Mouse (Mus musculus): Measurements from ENCODE around the gene Ccne1. TPM values are rescaled to one million over a fixed set of nuclear protein-coding genes. Genes with fewer than 3 reads are reported as not detected.

The Ccne1 gene
- polyA plus RNA-seq, 1 experiment from 2014 or later, result 94.9 TPM

- Histone ChIP-seq H3K27ac (0 out of 2 replicates have a peak overlapping the region, but pooled peaks have one; percentile 29), H3K36me3 (no peaks in the 10 kb centered on the region), H3K4me1 (peaks cover 41% of the 10 kb centered on the region), H3K9me3 (no peaks in the 10 kb centered on the region), H3K4me3 (no peak overlapping the region), H3K27me3 (ENCODE audit: insufficient read depth, poor library complexity, severe bottlenecking) (no peaks in the 10 kb centered on the region)
- DNase-seq (ENCODE audit: low spot score), result no peak
- WGBS, result 80% methylated on average over 8 of the region's 8 CpGs
These were observed 19.5 kb downstream of the Ccne1 start for GRCm38 (mm10) chr7:38087856-38088255.

DNA sequence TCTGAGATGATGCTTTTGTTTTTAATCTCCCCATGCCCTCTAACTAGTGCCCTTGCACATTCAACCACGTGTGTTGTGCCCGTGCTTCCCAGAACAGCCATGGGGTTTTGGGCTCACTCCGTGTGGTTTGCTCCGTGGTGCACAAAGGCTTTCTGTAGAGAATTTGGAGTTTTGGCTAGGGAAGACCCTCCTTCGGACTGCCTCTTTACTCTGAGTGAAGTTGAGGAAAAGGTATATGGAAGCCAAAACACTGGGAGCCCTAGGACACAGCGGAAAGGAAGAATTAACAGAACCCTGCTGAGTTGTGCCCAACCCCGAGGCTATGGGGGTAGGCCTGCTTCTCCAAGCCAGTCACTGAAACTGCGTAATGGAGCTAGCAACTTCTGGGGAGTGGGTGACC is 20.9 kb downstream of the Ccne1 start:
- 39% methylated on average over 8 of the region's 8 CpGs for WGBS
- no peaks in the 10 kb centered on the region for H3K27me3 ChIP-seq (ENCODE audit: insufficient read depth, poor library complexity, severe bottlenecking)
- no peak for DNase-seq (ENCODE audit: low spot score)
- peaks cover 41% of the 10 kb centered on the region for H3K4me1 ChIP-seq
- no peaks in the 10 kb centered on the region for H3K9me3 ChIP-seq
- 0 out of 2 replicates have a peak overlapping the region, but pooled peaks have one; percentile 42 for H3K27ac ChIP-seq
- no peak overlapping the region for H3K4me3 ChIP-seq
- no peaks in the 10 kb centered on the region for H3K36me3 ChIP-seq

DNA sequence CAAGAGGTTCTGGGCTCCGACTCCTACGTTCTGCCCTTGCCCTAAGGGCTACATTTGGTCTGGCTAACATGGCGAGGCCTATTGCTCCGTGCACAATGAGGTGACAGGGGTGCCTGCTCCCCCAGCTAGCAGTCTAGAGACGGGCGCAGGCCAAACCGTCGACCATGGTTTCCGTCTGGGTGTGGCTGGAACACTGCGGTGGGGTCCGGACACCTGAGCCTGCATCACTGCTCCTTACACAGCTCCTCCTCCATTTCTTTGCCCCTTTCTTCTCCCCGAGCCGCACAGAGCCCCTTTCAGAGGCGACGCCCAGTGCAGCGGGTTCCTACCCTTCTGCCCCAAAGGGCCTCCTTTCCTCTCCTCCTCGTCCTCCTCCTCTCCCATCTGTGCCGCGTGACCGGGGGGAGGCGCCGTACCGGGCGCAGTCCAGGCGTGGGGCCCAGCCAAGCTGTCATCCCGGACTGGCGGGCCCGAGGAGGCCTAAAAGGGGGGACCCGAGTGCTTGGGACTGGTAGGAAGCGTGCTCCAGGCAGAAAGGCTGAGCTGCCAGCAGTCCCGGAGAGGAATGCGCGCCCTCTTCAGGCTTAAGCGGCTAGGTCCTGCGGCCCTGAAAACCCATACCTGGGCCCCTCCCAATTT is 21.6 kb downstream of the Ccne1 start:
- H3K36me3 ChIP-seq, result no peaks in the 10 kb centered on the region
- no peaks in the 10 kb centered on the region for H3K27me3 ChIP-seq (ENCODE audit: insufficient read depth, poor library complexity, severe bottlenecking)
- H3K27ac ChIP-seq, result peak overlapping the region; percentile 84; the same call in 1 of the 2 replicates
- 2% methylated on average over 35 of the region's 35 CpGs for WGBS
- DNase-seq (ENCODE audit: low spot score), result peak; percentile 88
- peaks cover 41% of the 10 kb centered on the region for H3K4me1 ChIP-seq
- H3K4me3 ChIP-seq, result peak overlapping the region; percentile 61
- H3K9me3 ChIP-seq, result no peaks in the 10 kb centered on the region

DNA sequence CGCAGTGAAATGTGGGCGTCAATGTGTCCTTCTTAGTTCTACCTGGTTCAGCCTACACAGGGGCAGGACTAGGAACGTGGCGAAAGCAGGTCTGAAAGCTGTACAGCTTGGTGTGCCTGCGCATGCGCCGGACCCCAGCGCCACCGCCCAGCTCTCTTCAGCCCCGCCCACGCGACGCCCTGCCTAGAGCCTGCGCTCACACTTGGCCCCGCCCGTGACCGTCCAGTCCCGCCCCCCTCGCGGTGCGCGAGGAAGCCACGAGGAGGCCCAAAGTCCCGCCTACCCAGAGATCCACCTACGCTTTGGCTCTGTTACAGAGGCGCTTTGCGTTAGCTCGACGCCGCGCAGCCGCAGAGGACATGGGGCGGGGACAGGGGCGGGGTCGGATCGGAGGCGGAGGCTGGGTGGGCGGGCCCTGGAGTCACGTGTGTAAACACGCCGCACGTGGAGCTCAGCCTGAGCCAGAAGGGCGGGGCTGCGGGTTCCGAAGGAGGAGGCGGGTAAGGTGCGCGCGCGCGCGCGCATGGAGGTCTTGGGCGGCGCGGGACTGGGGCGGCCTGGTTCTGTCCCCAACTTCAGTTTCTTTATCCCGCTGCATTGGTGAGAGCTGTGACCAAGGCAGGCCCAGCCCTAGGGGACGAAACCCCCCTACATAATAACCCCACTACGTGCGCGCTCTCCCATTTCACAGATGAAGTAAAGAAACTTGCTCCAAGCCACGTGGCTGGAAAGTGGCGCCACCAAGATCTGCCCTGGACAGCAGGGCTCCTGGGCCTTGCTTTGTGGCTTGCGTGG is 22.4 kb downstream of the Ccne1 start:
- no peaks in the 10 kb centered on the region for H3K9me3 ChIP-seq
- H3K27me3 ChIP-seq (ENCODE audit: insufficient read depth, poor library complexity, severe bottlenecking), result no peaks in the 10 kb centered on the region
- peak overlapping the region; percentile 84 for H3K27ac ChIP-seq
- no peaks in the 10 kb centered on the region for H3K36me3 ChIP-seq
- peaks cover 41% of the 10 kb centered on the region for H3K4me1 ChIP-seq
- under 1% methylated on average over 65 of the region's 65 CpGs for WGBS
- H3K4me3 ChIP-seq, result peak overlapping the region; percentile 61
- DNase-seq (ENCODE audit: low spot score), result peak; percentile 100

GRCm38 (mm10) chr7:38082971-38083370 is 24.4 kb downstream of the Ccne1 start:
- Histone ChIP-seq H3K4me1 (peaks cover 33% of the 10 kb centered on the region), H3K27me3 (ENCODE audit: insufficient read depth, poor library complexity, severe bottlenecking) (no peaks in the 10 kb centered on the region), H3K36me3 (no peaks in the 10 kb centered on the region), H3K4me3 (no peak overlapping the region), H3K27ac (no peak overlapping the region), H3K9me3 (no peaks in the 10 kb centered on the region)
- DNase-seq (ENCODE audit: low spot score), result no peak

- Histone ChIP-seq H3K36me3 (no peaks in the 10 kb centered on the region), H3K27me3 (ENCODE audit: insufficient read depth, poor library complexity, severe bottlenecking) (no peaks in the 10 kb centered on the region), H3K4me1 (peaks cover 6% of the 10 kb centered on the region), H3K9me3 (no peaks in the 10 kb centered on the region), H3K27ac (no peak overlapping the region), H3K4me3 (no peak overlapping the region)
- DNase-seq (ENCODE audit: low spot score), result no peak
- WGBS, result 63% methylated on average over 7 of the region's 7 CpGs
These were observed 30.1 kb downstream of the Ccne1 start for GRCm38 (mm10) chr7:38077189-38077588.

- Histone ChIP-seq H3K36me3 (no peaks in the 10 kb centered on the region), H3K27ac (no peak overlapping the region), H3K4me3 (no peak overlapping the region), H3K4me1 (peaks cover 6% of the 10 kb centered on the region), H3K9me3 (no peaks in the 10 kb centered on the region), H3K27me3 (ENCODE audit: insufficient read depth, poor library complexity, severe bottlenecking) (no peaks in the 10 kb centered on the region)
- DNase-seq (ENCODE audit: low spot score), result no peak
- WGBS, result 54% methylated on average over 6 of the region's 6 CpGs
These were observed 31.8 kb downstream of the Ccne1 start for GRCm38 (mm10) chr7:38075487-38075886.

GRCm38 (mm10) chr7:38074920-38075319 is 32.4 kb downstream of the Ccne1 start:
- Histone ChIP-seq H3K36me3 (no peaks in the 10 kb centered on the region), H3K27me3 (ENCODE audit: insufficient read depth, poor library complexity, severe bottlenecking) (no peaks in the 10 kb centered on the region), H3K4me3 (peak overlapping the region; percentile 48), H3K27ac (no peak overlapping the region), H3K9me3 (no peaks in the 10 kb centered on the region), H3K4me1 (peaks cover 6% of the 10 kb centered on the region)
- WGBS, result 47% methylated on average over 10 of the region's 10 CpGs
- DNase-seq (ENCODE audit: low spot score), result no peak

- 5% methylated on average over 14 of the region's 14 CpGs for WGBS
- no peak for DNase-seq (ENCODE audit: low spot score)
- no peak overlapping the region for H3K27ac ChIP-seq
These were observed 32.8 kb downstream of the Ccne1 start for GRCm38 (mm10) chr7:38074514-38074913.

DNA sequence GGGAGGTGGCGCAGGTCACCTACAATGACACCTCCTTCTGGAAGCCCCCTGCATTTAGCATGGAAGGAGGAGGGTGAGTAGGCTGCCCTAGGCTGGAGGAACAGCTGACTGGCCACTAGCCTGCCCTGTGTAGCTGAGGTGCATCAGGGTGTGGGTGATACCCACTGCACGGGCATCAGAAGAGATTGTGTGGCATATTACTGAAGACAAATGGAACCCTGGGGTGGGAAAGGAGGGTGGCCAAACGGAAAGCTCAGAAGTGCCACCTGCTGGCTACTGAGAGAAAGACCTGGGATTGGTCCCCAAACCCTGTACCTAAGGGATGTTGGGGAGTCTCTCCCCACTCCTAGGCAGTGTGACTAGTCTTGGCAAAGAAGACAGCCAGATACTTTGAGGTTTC is 33.6 kb downstream of the Ccne1 start:
- H3K27ac ChIP-seq, result no peak overlapping the region
- 17% methylated on average over 3 of the region's 3 CpGs for WGBS
- H3K36me3 ChIP-seq, result no peaks in the 10 kb centered on the region
- DNase-seq (ENCODE audit: low spot score), result no peak
- no peaks in the 10 kb centered on the region for H3K27me3 ChIP-seq (ENCODE audit: insufficient read depth, poor library complexity, severe bottlenecking)
- no peaks in the 10 kb centered on the region for H3K9me3 ChIP-seq
- H3K4me1 ChIP-seq, result peaks cover 6% of the 10 kb centered on the region
- H3K4me3 ChIP-seq, result no peak overlapping the region

More at GRCm38 (mm10) chr7:38074514-38074913, 32.8 kb downstream of the Ccne1 start:
- Histone ChIP-seq H3K9me3 (no peaks in the 10 kb centered on the region), H3K4me1 (peaks cover 6% of the 10 kb centered on the region), H3K36me3 (no peaks in the 10 kb centered on the region), H3K27me3 (ENCODE audit: insufficient read depth, poor library complexity, severe bottlenecking) (no peaks in the 10 kb centered on the region), H3K4me3 (peak overlapping the region; percentile 48)

- Histone ChIP-seq H3K36me3 (no peaks in the 10 kb centered on the region), H3K27ac (no peak overlapping the region), H3K9me3 (no peaks in the 10 kb centered on the region), H3K4me1 (peaks cover 6% of the 10 kb centered on the region), H3K27me3 (ENCODE audit: insufficient read depth, poor library complexity, severe bottlenecking) (no peaks in the 10 kb centered on the region), H3K4me3 (no peak overlapping the region)
- DNase-seq (ENCODE audit: low spot score), result no peak
- WGBS, result 64% methylated on average over 5 of the region's 5 CpGs
These were observed 36.3 kb downstream of the Ccne1 start for GRCm38 (mm10) chr7:38071065-38071464.

DNA sequence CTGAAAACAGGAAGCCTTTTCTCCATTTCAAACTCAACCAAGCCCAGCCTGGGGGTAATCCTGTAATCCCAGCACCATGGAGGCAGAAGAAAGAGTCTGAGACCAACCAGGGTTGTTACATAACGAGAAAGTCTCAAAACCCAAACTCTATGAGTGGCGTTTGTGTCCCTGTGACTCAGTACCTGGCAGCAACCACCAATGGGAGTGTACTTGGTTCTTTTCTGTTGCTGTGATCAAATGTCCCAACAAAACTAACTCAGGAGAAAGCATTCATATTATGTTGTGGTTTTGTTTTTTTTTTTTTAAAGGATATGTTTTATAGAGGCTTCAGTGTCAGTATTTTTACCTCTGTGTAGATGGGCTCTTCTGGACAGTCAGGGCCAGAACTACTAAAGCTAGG is 36.7 kb downstream of the Ccne1 start:
- no peak overlapping the region for H3K27ac ChIP-seq
- no peaks in the 10 kb centered on the region for H3K36me3 ChIP-seq
- peaks cover 6% of the 10 kb centered on the region for H3K4me1 ChIP-seq
- H3K27me3 ChIP-seq (ENCODE audit: insufficient read depth, poor library complexity, severe bottlenecking), result no peaks in the 10 kb centered on the region
- H3K9me3 ChIP-seq, result no peaks in the 10 kb centered on the region
- no peak overlapping the region for H3K4me3 ChIP-seq
- WGBS, result 48% methylated on average over 2 of the region's 2 CpGs
- DNase-seq (ENCODE audit: low spot score), result no peak

DNA sequence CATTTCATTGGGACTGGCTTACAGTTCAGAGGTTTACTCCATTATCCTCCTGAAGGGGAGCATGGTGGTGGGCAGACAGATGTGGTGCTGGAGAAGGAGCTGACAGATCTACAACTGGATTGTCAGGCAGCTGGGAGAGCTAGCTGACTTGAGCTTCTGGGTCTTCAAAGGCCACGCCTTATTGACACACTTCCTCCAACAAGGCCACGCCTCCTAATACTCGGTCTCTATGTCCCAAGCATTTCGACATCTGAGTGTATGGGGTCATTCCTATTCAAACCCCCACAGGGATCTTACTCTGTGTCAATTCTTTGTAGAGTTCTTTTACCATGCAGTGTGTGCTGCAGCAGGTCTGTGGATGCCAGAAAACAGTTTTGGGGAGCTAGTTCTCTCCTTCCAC is 42.9 kb downstream of the Ccne1 start:
- no peak for DNase-seq (ENCODE audit: low spot score)
- Histone ChIP-seq H3K36me3 (no peaks in the 10 kb centered on the region), H3K4me1 (peaks cover 18% of the 10 kb centered on the region), H3K27me3 (ENCODE audit: insufficient read depth, poor library complexity, severe bottlenecking) (no peaks in the 10 kb centered on the region), H3K27ac (no peak overlapping the region), H3K4me3 (no peak overlapping the region), H3K9me3 (no peaks in the 10 kb centered on the region)
- 53% methylated on average over 4 of the region's 4 CpGs for WGBS

All from heart, embryonic 10.5 days (tissue).